Mouse (Mus musculus): ENCODE results near the gene Gpm6b. TPM values are rescaled to one million over a fixed set of nuclear protein-coding genes. Genes with fewer than 3 reads are reported as not detected.

The Gpm6b gene
- polyA plus RNA-seq, 1 experiment = 403 TPM

GRCm38 (mm10) chrX:166356276-166356675 lies 117.6 kb downstream of the Gpm6b start:
- 86% methylated on average over 3 of the region's 3 CpGs for WGBS
- H3K27ac ChIP-seq (ENCODE audit: insufficient read depth, low read depth, low read length) = no peak overlapping the region
- H3K4me3 ChIP-seq (ENCODE audit: insufficient read depth, low read depth, low read length) = no peak overlapping the region
- H3K4me1 ChIP-seq (ENCODE audit: control insufficient read depth, insufficient read depth, low read length) = peaks cover 4% of the 10 kb centered on the region; the same call in 1 of the 2 replicates
- no peak for TF ChIP-seq POLR2A (IDR thresholded peaks at IDR 0.05; ENCODE audit: insufficient read depth, low read depth, low read length)
- no peak for TF ChIP-seq CTCF (IDR thresholded peaks at IDR 0.05; ENCODE audit: insufficient read depth, low read depth, low read length)

GRCm38 (mm10) chrX:166358955-166359354 lies 120.2 kb downstream of the Gpm6b start:
- no peak overlapping the region for H3K27ac ChIP-seq (ENCODE audit: insufficient read depth, low read depth, low read length)
- H3K4me1 ChIP-seq (ENCODE audit: control insufficient read depth, insufficient read depth, low read length) = peaks cover 4% of the 10 kb centered on the region; the same call in 1 of the 2 replicates
- 54% methylated on average over 2 of the region's 2 CpGs for WGBS
- TF ChIP-seq CTCF (IDR thresholded peaks at IDR 0.05; ENCODE audit: insufficient read depth, low read depth, low read length) (no peak), POLR2A (IDR thresholded peaks at IDR 0.05; ENCODE audit: insufficient read depth, low read depth, low read length) (no peak)
- no peak overlapping the region for H3K4me3 ChIP-seq (ENCODE audit: insufficient read depth, low read depth, low read length)

GRCm38 (mm10) chrX:166359927-166360440 lies 121.3 kb downstream of the Gpm6b start:
- H3K4me3 ChIP-seq (ENCODE audit: insufficient read depth, low read depth, low read length) = no peak overlapping the region
- 72% methylated on average over 2 of the region's 2 CpGs for WGBS
- peaks cover 4% of the 10 kb centered on the region; the same call in 1 of the 2 replicates for H3K4me1 ChIP-seq (ENCODE audit: control insufficient read depth, insufficient read depth, low read length)
- TF ChIP-seq POLR2A (IDR thresholded peaks at IDR 0.05; ENCODE audit: insufficient read depth, low read depth, low read length) = no peak
- no peak for TF ChIP-seq CTCF (IDR thresholded peaks at IDR 0.05; ENCODE audit: insufficient read depth, low read depth, low read length)
- no peak overlapping the region; the same call in 1 of the 2 replicates for H3K27ac ChIP-seq (ENCODE audit: insufficient read depth, low read depth, low read length)

GRCm38 (mm10) chrX:166360455-166360854 lies 121.7 kb downstream of the Gpm6b start:
- WGBS = 43% methylated on average over 4 of the region's 4 CpGs
- H3K4me3 ChIP-seq (ENCODE audit: insufficient read depth, low read depth, low read length) = no peak overlapping the region
- no peak overlapping the region; the same call in 1 of the 2 replicates for H3K27ac ChIP-seq (ENCODE audit: insufficient read depth, low read depth, low read length)
- H3K4me1 ChIP-seq (ENCODE audit: control insufficient read depth, insufficient read depth, low read length) = peaks cover 4% of the 10 kb centered on the region; the same call in 1 of the 2 replicates
- TF ChIP-seq POLR2A (IDR thresholded peaks at IDR 0.05; ENCODE audit: insufficient read depth, low read depth, low read length) = no peak

GRCm38 (mm10) chrX:166365458-166366213 lies 126.9 kb downstream of the Gpm6b start:
- TF ChIP-seq CTCF (IDR thresholded peaks at IDR 0.05; ENCODE audit: insufficient read depth, low read depth, low read length) (no peak), POLR2A (IDR thresholded peaks at IDR 0.05; ENCODE audit: insufficient read depth, low read depth, low read length) (no peak)
- no peak overlapping the region for H3K4me3 ChIP-seq (ENCODE audit: insufficient read depth, low read depth, low read length)
- WGBS = 42% methylated on average over 8 of the region's 8 CpGs
- peaks cover under 1% of the 10 kb centered on the region; the same call in 1 of the 2 replicates for H3K4me1 ChIP-seq (ENCODE audit: control insufficient read depth, insufficient read depth, low read length)
- H3K27ac ChIP-seq (ENCODE audit: insufficient read depth, low read depth, low read length) = no peak overlapping the region

GRCm38 (mm10) chrX:166376681-166377328 lies 138.1 kb downstream of the Gpm6b start:
- Histone ChIP-seq H3K27ac (ENCODE audit: insufficient read depth, low read depth, low read length) (no peak overlapping the region), H3K4me3 (ENCODE audit: insufficient read depth, low read depth, low read length) (no peak overlapping the region), H3K4me1 (ENCODE audit: control insufficient read depth, insufficient read depth, low read length) (no peaks in the 10 kb centered on the region)
- no peak for TF ChIP-seq POLR2A (IDR thresholded peaks at IDR 0.05; ENCODE audit: insufficient read depth, low read depth, low read length)
- TF ChIP-seq CTCF (IDR thresholded peaks at IDR 0.05; ENCODE audit: insufficient read depth, low read depth, low read length) = no peak
- WGBS = 68% methylated on average over 9 of the region's 9 CpGs

- H3K4me1 ChIP-seq (ENCODE audit: control insufficient read depth, insufficient read depth, low read length) = no peaks in the 10 kb centered on the region
- H3K27ac ChIP-seq (ENCODE audit: insufficient read depth, low read depth, low read length) = no peak overlapping the region
- H3K4me3 ChIP-seq (ENCODE audit: insufficient read depth, low read depth, low read length) = no peak overlapping the region
- TF ChIP-seq CTCF (IDR thresholded peaks at IDR 0.05; ENCODE audit: insufficient read depth, low read depth, low read length) (no peak), POLR2A (IDR thresholded peaks at IDR 0.05; ENCODE audit: insufficient read depth, low read depth, low read length) (no peak)
- WGBS = 86% methylated on average over 5 of the region's 5 CpGs
Measured at GRCm38 (mm10) chrX:166378652-166379051, 139.9 kb downstream of the Gpm6b start.

- H3K4me3 ChIP-seq (ENCODE audit: insufficient read depth, low read depth, low read length) = no peak overlapping the region
- 70% methylated on average over 2 of the region's 2 CpGs for WGBS
- TF ChIP-seq CTCF (IDR thresholded peaks at IDR 0.05; ENCODE audit: insufficient read depth, low read depth, low read length) = no peak
- no peaks in the 10 kb centered on the region for H3K4me1 ChIP-seq (ENCODE audit: control insufficient read depth, insufficient read depth, low read length)
- H3K27ac ChIP-seq (ENCODE audit: insufficient read depth, low read depth, low read length) = no peak overlapping the region
Measured at GRCm38 (mm10) chrX:166383606-166384005, 144.9 kb downstream of the Gpm6b start.

GRCm38 (mm10) chrX:166384935-166385334 lies 146.2 kb downstream of the Gpm6b start:
- Histone ChIP-seq H3K27ac (ENCODE audit: insufficient read depth, low read depth, low read length) (no peak overlapping the region), H3K4me3 (ENCODE audit: insufficient read depth, low read depth, low read length) (no peak overlapping the region), H3K4me1 (ENCODE audit: control insufficient read depth, insufficient read depth, low read length) (no peaks in the 10 kb centered on the region)
- 41% methylated on average over 3 of the region's 3 CpGs for WGBS
- TF ChIP-seq CTCF (IDR thresholded peaks at IDR 0.05; ENCODE audit: insufficient read depth, low read depth, low read length) = no peak
- no peak for TF ChIP-seq POLR2A (IDR thresholded peaks at IDR 0.05; ENCODE audit: insufficient read depth, low read depth, low read length)

Data from olfactory bulb, adult 2 months (tissue).